Mouse (Mus musculus) embryonic facial prominence, embryonic 13.5 days (tissue): ENCODE measurements at regions not wholly inside any gene's neighbourhood (a gene's known extent, or its start where the extent isn't known, plus 50 kb on each side); places are given as distances from the start of the nearest gene placed in this dataset.

Experiments
- ATAC-seq: fragments of 200-750 bp; cut with Nextera tagmentation; 2 replicates; pipeline ENCODE4 v1.8.0; 2017; ENCODE audit warnings: low read depth; ENCODE audit not compliant: insufficient number of reproducible peaks, insufficient read depth, low FRiP score, low TSS enrichment
- H3K27ac ChIP-seq: fragments of 300-500 bp; sonication (generic); 2 replicates; pipeline ENCODE4 v1.5.1; 2015; ENCODE audit warnings: moderate library complexity, mild to moderate bottlenecking, inconsistent platforms
- H3K27me3 ChIP-seq: fragments of 300-500 bp; sonication (generic); 2 replicates; pipeline ENCODE4 v1.6.1; 2015; ENCODE audit warnings: mild to moderate bottlenecking, inconsistent platforms
- H3K36me3 ChIP-seq: fragments of 300-500 bp; sonication (generic); 2 replicates; pipeline ENCODE4 v1.6.1; 2015; ENCODE audit warnings: mild to moderate bottlenecking, inconsistent platforms
- H3K4me1 ChIP-seq: fragments of 300-500 bp; sonication (generic); 2 replicates; pipeline ENCODE4 v1.6.1; 2015; ENCODE audit warnings: inconsistent platforms
- H3K4me2 ChIP-seq: fragments of 300-500 bp; sonication (generic); 2 replicates; pipeline ENCODE4 v1.6.1; 2015; ENCODE audit warnings: moderate library complexity, mild to moderate bottlenecking, inconsistent platforms
- H3K4me3 ChIP-seq: fragments of 300-500 bp; sonication (generic); 2 replicates; pipeline ENCODE4 v1.5.1; 2015; ENCODE audit warnings: mild to moderate bottlenecking, inconsistent platforms
- H3K9ac ChIP-seq: fragments of 300-500 bp; sonication (generic); 2 replicates; pipeline ENCODE4 v1.6.1; 2015; ENCODE audit warnings: mild to moderate bottlenecking, inconsistent platforms
- H3K9me3 ChIP-seq: fragments of 300-500 bp; sonication (generic); 2 replicates; pipeline ENCODE4 v1.6.1; 2016; ENCODE audit warnings: inconsistent platforms
- WGBS: fragments of 180-500 bp; shearing (Covaris S2); methylation state at CpG from one replicate; pipeline ENCODE4 v1.1.7; 2015; ENCODE audit warnings: mixed read lengths; 5-methylcytosine and 5-hydroxymethylcytosine counted together

GRCm38 (mm10) chr15:70644447-70645202, 3189.7 kb upstream of the Gm6569 start:
- no peaks in the 10 kb centered on the region for H3K9me3 ChIP-seq
- ATAC-seq, result no peak
- H3K4me2 ChIP-seq, result no peak overlapping the region
- H3K4me1 ChIP-seq, result no peaks in the 10 kb centered on the region
- no peak overlapping the region for H3K9ac ChIP-seq
- H3K27me3 ChIP-seq, result no peaks in the 10 kb centered on the region
- no peak overlapping the region for H3K27ac ChIP-seq
- no peaks in the 10 kb centered on the region for H3K36me3 ChIP-seq
- no peak overlapping the region for H3K4me3 ChIP-seq

- 82% methylated on average over 1 of the region's 1 CpGs for WGBS
- H3K27me3 ChIP-seq, result no peaks in the 10 kb centered on the region
- H3K27ac ChIP-seq, result no peak overlapping the region
- no peaks in the 10 kb centered on the region for H3K9me3 ChIP-seq
- no peak overlapping the region for H3K9ac ChIP-seq
- no peak overlapping the region for H3K4me3 ChIP-seq
- no peak for ATAC-seq
- no peaks in the 10 kb centered on the region for H3K4me1 ChIP-seq
- no peaks in the 10 kb centered on the region for H3K36me3 ChIP-seq
- no peak overlapping the region for H3K4me2 ChIP-seq
These were observed 3158.8 kb upstream of the Gm6569 start for GRCm38 (mm10) chr15:70675549-70675948.

- no peak overlapping the region for H3K4me3 ChIP-seq
- no peaks in the 10 kb centered on the region for H3K4me1 ChIP-seq
- H3K4me2 ChIP-seq, result no peak overlapping the region
- H3K27me3 ChIP-seq, result no peaks in the 10 kb centered on the region
- H3K9me3 ChIP-seq, result no peaks in the 10 kb centered on the region
- no peak for ATAC-seq
- no peak overlapping the region for H3K27ac ChIP-seq
- no peaks in the 10 kb centered on the region for H3K36me3 ChIP-seq
- 66% methylated on average over 2 of the region's 2 CpGs for WGBS
- no peak overlapping the region for H3K9ac ChIP-seq
These were observed 3129.8 kb upstream of the Gm6569 start for GRCm38 (mm10) chr15:70704547-70704946.

- no peak for ATAC-seq
- H3K27me3 ChIP-seq, result no peaks in the 10 kb centered on the region
- no peak overlapping the region for H3K27ac ChIP-seq
- no peak overlapping the region for H3K4me3 ChIP-seq
- no peaks in the 10 kb centered on the region for H3K9me3 ChIP-seq
- H3K9ac ChIP-seq, result no peak overlapping the region
- no peaks in the 10 kb centered on the region for H3K4me1 ChIP-seq
- H3K36me3 ChIP-seq, result no peaks in the 10 kb centered on the region
- no peak overlapping the region for H3K4me2 ChIP-seq
These were observed 3120.6 kb upstream of the Gm6569 start for GRCm38 (mm10) chr15:70713736-70714135.

- Histone ChIP-seq H3K27ac (no peak overlapping the region), H3K4me2 (no peak overlapping the region), H3K36me3 (no peaks in the 10 kb centered on the region), H3K4me1 (no peaks in the 10 kb centered on the region), H3K27me3 (no peaks in the 10 kb centered on the region), H3K9me3 (no peaks in the 10 kb centered on the region), H3K9ac (no peak overlapping the region), H3K4me3 (no peak overlapping the region)
- ATAC-seq, result no peak
- WGBS, result 89% methylated on average over 1 of the region's 1 CpGs
These were observed 3106.9 kb upstream of the Gm6569 start for GRCm38 (mm10) chr15:70727361-70727885.

GRCm38 (mm10) chr15:70727956-70728355, 3106.4 kb upstream of the Gm6569 start:
- Histone ChIP-seq H3K4me3 (no peak overlapping the region), H3K36me3 (no peaks in the 10 kb centered on the region), H3K27ac (no peak overlapping the region), H3K9me3 (no peaks in the 10 kb centered on the region), H3K27me3 (no peaks in the 10 kb centered on the region), H3K4me1 (no peaks in the 10 kb centered on the region), H3K9ac (no peak overlapping the region), H3K4me2 (no peak overlapping the region)
- ATAC-seq, result no peak
- WGBS, result 72% methylated on average over 1 of the region's 1 CpGs

- no peaks in the 10 kb centered on the region for H3K9me3 ChIP-seq
- H3K27me3 ChIP-seq, result no peaks in the 10 kb centered on the region
- H3K36me3 ChIP-seq, result no peaks in the 10 kb centered on the region
- H3K27ac ChIP-seq, result no peak overlapping the region
- H3K9ac ChIP-seq, result no peak overlapping the region
- H3K4me1 ChIP-seq, result no peaks in the 10 kb centered on the region
- no peak overlapping the region for H3K4me2 ChIP-seq
- no peak overlapping the region for H3K4me3 ChIP-seq
- no peak for ATAC-seq
These were observed 3090.1 kb upstream of the Gm6569 start for GRCm38 (mm10) chr15:70744239-70744638.

- no peak for ATAC-seq
- Histone ChIP-seq H3K4me2 (no peak overlapping the region), H3K4me3 (no peak overlapping the region), H3K4me1 (no peaks in the 10 kb centered on the region), H3K9me3 (no peaks in the 10 kb centered on the region), H3K27ac (no peak overlapping the region), H3K27me3 (no peaks in the 10 kb centered on the region), H3K9ac (no peak overlapping the region), H3K36me3 (no peaks in the 10 kb centered on the region)
- WGBS, result 35% methylated on average over 1 of the region's 1 CpGs
These were observed 3070.3 kb upstream of the Gm6569 start for GRCm38 (mm10) chr15:70764045-70764444.

GRCm38 (mm10) chr15:70764513-70764912, 3069.8 kb upstream of the Gm6569 start:
- H3K27me3 ChIP-seq, result no peaks in the 10 kb centered on the region
- H3K27ac ChIP-seq, result no peak overlapping the region
- ATAC-seq, result no peak
- no peaks in the 10 kb centered on the region for H3K9me3 ChIP-seq
- H3K4me2 ChIP-seq, result no peak overlapping the region
- H3K4me1 ChIP-seq, result no peaks in the 10 kb centered on the region
- no peak overlapping the region for H3K9ac ChIP-seq
- no peak overlapping the region for H3K4me3 ChIP-seq
- no peaks in the 10 kb centered on the region for H3K36me3 ChIP-seq
- 70% methylated on average over 1 of the region's 1 CpGs for WGBS

- Histone ChIP-seq H3K27ac (no peak overlapping the region), H3K4me1 (no peaks in the 10 kb centered on the region), H3K4me3 (no peak overlapping the region), H3K36me3 (no peaks in the 10 kb centered on the region), H3K4me2 (no peak overlapping the region), H3K9ac (no peak overlapping the region), H3K27me3 (no peaks in the 10 kb centered on the region), H3K9me3 (no peaks in the 10 kb centered on the region)
- no peak for ATAC-seq
These were observed 3068.9 kb upstream of the Gm6569 start for GRCm38 (mm10) chr15:70765471-70765870.
